Mouse (Mus musculus): Measurements from ENCODE around the gene Ppl.

Gene Ppl

DNA sequence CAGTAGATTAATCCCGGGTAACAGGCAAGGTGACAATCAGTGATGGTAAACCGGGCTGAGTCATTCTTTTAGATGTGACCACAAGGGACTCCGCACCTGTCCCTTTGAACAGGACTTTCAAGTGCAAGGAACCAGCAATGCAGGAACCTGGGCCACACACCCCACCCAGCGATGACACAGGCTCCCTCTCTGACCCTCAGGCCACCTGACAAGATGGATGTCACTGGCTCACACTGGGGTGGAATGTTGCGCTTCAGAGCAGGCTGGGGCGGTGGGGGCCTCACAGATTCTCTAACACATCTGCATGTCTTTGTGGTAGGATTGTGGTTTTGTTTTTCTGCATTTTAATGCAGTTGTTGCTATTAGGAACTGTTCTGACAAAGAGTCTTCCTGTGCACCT, 8.7 kb downstream of the Ppl start:
- DNase-seq (ENCODE audit: low spot score in 2 of 2): no peak

DNA sequence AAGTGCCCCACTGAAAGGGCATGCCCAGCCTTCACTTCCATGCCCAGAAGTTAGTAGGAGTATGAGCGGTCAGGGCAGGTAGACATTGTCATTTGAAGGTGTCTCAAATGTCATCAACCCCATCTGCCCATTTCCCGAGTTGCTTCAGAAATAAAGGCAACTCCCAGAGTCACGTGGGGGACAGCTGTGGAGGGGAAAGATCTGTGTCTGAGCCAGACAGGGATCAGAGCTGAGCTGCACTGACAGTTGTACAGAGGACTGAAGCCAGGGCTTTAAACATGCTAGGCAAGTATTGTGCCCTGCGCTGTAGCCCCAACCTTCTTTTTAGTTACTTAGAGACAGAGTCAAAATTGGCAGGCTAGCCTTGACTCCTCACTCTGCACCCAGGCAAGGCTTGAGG, 12.4 kb downstream of the Ppl start:
- no peak for DNase-seq (ENCODE audit: low spot score in 2 of 2)

DNA sequence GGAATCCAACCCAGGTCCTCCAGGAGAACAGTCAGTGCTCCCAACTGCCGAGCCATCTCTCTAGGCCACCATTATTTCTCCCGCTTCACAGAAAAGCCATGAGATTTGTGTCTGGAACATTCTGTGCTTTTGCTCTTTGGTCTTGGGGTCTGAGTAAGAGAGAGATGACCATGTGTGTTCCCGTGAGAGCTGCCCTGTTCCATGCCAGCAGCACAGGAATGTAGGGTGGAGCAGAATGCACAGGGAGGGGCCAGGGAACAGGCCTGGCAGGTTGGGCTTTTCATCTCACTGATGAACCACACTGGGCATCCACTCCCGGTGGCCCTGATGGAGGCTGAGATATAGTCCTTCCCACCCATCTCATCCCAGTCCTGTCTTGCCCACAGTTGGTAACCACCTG, 12.8 kb downstream of the Ppl start:
- DNase-seq (ENCODE audit: low spot score in 2 of 2): peak in 1 of 2 experiments; percentile 36

DNA sequence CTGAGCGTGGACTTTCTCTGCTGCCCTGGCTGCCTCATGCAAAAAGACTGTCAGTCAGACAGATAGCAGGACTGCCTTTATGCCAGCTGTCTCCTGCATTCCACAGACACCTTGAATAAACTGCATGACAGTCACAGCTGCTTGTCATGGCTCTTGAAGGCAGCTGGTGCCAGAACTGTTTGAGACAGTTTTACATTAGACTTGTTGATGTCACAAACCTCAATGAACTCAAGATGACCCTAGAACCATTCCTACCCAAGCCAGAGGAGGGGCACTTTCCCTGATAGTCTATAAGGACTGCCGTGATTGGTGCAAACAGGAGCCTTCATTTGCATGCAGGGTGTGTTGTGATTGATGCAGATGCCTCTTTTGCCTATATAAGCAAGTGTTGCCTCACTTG, 18.6 kb downstream of the Ppl start:
- no peak for DNase-seq (ENCODE audit: low spot score in 2 of 2)

DNA sequence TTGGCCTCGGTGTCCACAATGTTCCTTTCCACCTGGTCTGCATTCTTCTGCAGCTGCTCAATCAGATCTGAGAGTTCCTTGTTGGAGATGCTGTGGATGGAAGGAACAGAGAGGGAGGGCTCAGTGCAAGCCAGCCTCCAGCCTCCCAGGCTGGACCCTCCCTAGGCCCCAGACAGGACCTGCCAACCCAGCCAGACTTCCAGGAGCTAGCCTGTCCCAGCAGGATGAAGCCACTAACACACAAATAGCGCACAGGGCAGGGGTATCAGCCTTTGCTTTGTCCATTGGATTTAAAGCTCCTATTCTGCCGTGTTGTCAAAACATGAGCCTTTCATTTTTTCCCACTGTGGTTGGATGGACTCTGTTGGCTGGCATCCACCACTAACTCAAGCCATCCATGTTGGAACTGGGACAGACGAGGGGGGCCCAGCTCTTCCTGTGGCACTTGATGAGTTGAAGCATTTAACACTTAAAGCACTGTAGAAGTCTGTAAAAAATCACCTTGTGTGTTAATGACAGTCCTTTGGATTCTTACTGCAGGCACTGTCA, 19.1 kb downstream of the Ppl start:
- no peak for DNase-seq (ENCODE audit: low spot score in 2 of 2)

DNA sequence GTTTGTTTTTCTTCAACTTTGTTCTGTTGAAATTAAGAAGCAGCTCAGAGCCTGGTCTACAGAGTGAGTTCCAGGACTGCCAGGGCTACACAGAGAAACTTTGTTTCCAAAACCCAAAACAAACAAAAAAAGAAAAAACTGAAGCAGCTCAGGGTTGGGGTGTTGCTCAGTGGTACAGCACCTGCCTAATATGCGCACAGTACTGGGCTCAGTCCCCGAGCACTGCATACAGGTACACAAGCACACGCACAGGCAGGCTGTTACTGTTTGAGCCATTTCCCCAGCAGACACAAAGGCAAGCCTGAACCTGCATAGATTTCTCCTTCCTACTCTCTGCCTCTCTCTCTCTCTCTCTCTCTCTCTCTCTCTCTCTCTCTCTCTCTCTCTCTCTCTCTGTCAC, 21.2 kb downstream of the Ppl start:
- DNase-seq (ENCODE audit: low spot score in 2 of 2): no peak

DNA sequence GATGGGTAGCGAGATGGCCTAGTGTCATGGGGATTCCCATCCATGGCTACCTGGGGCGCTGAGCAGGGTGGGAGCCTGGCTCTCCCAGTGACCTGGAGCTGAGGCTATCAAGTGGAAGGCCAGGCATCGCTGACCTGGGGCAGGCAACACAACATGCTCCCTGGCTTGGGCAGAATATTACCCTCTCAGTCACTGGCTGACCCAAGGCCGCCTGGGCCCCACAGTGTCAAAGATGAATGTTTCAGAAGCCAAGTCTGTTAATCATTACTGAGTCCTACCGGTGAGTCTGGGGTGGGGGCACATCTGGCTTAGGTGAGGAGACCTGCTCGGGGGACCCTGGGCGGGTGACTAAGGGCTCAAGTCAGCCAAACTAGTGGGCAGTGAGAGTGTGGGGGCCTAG, 22.3 kb downstream of the Ppl start:
- DNase-seq (ENCODE audit: low spot score in 2 of 2): no peak

DNA sequence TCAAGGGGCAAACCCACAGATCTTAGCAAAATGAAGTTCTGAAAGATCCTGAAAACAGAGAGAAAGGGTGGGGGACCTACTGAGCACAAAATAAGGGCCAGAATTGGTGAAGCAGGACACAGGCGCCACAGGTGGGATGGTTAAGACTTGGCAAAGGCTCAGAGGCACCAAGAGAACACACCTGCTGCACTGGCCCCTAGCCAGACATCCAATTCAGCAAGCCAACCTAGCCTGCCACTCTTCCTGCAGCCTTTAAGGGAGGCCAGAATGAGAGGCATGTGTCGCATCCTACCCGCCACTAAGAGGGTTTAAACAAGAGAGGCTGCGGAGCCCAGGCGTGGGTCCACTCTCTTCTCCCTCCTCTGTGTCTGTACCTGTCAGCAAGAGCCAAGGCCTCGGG, 31.2 kb downstream of the Ppl start:
- no peak for DNase-seq (ENCODE audit: low spot score in 2 of 2)

DNA sequence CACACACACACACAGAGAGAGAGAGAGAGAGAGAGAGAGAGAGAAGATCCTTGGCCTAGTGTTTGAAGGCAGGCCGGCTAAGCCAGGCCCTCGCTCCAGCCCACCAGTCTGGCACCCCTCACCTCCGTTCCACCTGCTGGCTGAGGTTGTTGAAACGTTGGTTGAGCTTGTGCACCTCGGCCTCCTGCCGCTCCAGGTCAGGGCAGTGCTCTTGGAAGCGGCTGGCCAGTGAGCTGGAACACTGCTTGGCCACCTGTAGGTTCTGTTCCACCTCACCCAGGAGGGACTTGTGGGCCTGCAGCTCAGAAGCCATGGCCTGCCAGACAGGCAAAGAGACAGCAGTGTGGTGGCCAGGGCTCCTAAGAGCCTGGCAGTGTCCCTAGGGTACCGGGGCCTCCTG, 35.7 kb downstream of the Ppl start:
- no peak for DNase-seq (ENCODE audit: low spot score in 2 of 2)

DNA sequence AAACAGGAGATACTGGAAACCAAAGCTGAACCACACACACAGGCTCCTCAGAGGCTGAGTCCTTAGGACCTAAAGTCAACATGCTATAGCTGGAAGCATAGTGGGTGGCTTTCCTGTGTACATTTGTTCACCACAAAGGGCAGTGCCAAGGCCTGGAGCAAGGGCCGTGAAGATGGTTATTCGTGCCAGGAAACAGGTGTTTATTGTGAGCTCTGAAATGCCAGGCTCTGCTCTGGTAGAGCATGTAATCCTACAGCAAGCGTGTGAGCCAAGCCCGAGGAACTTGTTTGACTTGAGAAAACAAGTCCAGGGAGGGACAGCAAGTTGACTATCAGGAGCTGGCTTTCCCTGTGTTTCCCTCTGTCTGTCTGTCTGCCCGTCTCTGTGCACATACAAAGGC, 38.9 kb downstream of the Ppl start:
- DNase-seq (ENCODE audit: low spot score in 2 of 2): no peak

DNA sequence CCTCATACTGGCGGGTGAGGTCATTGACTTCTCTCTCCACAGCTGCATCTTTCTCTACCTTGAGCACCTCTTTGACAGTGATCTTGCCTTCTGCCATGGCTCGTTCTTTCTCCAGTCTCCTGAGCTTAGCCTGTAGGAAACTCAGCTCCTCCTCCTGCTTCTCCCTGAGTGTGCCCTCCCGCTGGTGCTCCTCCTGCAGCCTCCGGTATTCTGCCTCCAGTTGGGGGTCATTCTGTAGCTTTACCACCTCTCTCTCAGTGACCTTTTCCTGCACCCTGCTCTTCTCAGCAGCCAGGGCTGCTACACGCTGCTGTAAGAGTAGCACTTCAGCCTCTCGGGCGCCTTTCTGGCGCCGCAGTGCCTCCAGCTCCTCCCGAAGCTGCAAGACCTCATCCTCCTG, 43.2 kb downstream of the Ppl start:
- no peak for DNase-seq (ENCODE audit: low spot score in 2 of 2)

DNA sequence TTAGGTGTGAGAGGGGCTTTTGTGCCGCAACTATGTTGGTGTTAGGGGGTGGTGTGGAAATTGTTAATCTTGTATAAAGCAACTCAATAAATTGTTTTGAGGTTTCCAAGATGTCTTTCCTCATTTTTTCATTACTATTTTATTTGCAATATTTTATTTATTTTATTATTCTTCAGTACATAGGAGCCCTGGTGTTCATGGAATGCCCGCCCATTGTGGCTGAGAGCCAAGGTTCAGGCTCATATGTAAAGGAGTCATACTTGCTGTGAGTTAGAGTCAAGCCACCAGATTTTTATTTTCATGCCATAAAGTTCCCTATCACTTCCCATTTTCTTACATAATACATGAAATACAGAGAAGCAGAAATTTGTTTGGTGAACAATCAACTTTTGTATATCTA, 46.0 kb downstream of the Ppl start:
- DNase-seq (ENCODE audit: low spot score in 2 of 2): no peak

DNA sequence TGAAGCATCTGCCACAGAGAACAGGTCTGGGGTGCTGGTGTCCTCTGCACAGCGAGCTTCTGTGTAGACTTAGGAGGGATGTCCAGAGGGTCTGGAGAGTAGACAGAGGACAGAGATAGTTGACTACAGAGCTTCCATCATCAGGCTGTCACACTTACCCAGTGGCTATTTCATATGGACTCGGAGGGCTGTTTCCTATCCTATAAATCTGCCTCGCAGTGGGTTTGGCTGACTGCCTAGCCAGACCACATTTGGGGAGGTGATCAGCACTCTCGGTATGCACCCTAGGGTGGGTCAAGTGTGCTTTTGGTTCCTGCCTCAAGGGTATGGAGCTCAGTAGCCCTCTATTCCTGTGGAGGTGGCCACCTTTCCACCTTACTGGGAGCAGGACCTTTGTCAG, 47.0 kb downstream of the Ppl start:
- DNase-seq (ENCODE audit: low spot score in 2 of 2): no peak

DNA sequence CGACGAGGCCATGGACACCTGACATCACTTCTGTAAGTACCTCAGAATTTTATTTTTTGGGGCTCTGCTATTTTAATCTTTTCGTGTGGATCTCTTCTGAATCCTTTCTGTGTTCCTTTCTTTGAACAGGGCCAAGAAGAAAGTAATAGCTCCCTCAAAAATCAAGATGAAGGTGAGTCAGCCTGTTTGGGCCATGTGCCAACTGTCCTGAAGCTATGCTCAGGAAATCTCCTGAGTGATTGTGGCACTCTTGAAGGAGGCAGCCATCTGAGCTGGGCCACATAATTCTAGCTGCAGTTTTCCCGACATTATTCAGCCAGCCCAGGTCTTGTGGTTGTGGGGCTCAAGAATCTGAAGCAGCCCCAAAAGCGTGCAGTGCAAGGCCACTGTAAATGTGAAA, 57.9 kb downstream of the Ppl start:
- DNase-seq (ENCODE audit: low spot score in 2 of 2): no peak

DNA sequence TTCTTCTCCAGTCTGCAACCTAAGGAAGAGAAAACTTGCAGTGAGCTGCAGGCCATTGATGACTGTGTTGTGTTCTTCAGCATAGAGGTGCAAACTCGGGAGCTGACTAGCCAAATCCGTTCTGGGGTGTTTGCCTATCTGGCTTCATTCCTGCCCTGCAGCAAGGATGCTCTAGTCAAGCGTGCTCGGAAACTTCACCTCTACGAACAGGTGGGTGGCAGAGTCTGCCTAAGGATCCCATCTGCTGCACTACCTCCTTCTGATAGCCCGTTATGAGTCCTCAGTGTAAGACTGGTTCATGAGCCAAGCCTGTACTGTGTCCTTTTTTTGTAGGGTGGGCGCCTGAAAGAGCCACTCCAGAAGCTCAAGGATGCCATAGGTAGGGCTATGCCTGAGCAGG, 60.2 kb downstream of the Ppl start:
- no peak for DNase-seq (ENCODE audit: low spot score in 2 of 2)

DNA sequence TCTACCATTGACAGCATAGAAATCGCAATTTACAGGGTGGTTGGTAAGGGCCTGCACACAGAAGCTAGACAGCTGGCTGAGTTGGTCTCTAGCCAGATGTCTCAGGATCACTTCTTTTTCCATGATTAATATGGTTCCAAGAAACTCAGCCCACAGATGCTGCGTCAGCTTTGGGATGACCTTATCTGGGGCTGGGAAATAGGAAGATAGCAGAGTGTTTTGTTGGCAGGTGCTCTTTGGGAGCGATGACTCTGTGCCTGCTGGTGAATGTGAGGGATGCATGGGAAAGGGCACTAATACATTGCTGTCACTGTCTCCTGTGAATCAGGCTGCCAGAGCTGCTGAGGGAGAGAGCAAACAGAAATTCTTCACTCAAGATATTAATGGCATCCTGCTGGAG, 61.9 kb downstream of the Ppl start:
- DNase-seq (ENCODE audit: low spot score in 2 of 2): no peak

DNA sequence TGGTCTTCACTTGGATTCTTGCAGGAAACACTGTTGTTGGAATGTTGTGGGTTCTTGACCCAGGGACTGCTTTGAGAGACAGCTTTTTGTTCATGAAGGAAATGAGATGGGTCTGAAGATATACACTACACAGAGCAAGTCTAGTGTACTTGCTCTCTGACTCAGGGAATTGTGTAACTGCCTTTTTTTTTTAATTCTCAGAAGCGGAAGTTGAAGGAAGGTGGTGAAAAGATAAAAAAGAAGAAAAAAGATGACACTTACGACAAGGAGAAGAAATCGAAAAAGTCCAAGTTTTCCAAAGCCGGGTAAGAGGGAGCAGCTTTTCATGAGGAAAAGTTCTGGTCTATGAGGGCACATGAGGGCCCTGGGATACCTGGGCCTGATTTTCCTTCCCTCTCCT, 68.7 kb downstream of the Ppl start:
- DNase-seq (ENCODE audit: low spot score in 2 of 2): no peak

DNA sequence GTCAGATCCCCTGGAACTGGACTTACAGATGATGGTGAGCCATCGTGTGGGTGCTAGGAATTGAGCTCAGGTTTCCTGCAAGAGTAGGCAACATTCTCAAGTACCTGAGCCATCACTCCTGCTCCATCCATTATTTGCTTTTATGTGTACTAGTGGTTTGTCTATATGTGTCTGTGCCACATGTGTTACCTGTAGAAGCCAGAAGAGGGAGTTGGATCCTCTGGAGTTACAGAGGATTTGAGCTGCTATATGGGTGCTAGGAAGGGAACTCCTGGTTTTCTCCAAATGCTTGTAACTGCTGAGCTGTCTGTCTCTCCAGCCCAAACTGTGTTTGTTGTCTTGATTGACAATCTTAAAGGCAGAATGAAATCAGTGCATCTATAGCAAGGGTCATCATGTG, 74.1 kb downstream of the Ppl start:
- no peak for DNase-seq (ENCODE audit: low spot score in 2 of 2)

DNA sequence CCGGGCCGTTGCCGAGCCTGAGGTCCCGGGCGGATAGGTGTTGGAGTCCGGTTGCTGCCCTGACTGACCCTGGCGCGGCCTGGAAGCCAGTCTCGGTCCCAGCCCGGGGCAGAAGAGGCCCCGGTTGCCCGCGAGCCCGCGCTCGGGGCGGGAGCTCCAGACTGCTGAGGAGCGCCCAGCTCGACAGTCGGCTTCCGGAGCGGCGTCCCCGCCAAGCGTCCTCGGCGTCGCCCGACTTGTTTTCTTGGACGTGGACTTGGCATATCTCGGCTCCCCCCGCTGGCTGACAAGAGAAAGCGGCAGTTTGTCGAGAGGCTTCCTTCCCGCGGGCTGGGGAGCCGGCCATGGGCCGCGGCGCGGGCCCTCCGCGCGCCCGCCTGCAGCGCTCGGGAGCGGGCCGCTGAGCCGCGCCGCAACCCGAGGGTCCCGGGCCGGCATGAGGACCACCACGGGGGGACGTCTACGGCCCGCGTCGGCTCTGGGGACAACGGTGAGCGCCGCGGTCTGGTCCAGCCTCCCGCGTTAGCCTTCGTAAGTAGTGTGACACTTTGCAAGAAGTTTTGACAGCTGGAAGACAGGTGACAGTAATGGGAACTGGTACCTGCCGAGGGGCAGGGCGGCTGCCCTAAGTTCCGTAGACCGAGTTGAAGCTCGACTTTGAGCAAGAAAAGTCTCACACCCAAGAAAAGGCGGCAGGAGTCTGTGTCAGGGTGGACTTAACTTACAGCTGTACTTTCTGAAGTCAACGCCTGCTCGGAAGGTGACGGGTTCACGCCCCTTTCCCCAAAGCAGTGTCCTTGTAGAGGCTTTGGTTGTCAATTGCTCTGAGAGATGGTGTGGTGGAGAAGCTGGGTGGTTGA, 81.7 kb downstream of the Ppl start:
- DNase-seq (ENCODE audit: low spot score in 2 of 2): peak; percentile 69 to 79

DNA sequence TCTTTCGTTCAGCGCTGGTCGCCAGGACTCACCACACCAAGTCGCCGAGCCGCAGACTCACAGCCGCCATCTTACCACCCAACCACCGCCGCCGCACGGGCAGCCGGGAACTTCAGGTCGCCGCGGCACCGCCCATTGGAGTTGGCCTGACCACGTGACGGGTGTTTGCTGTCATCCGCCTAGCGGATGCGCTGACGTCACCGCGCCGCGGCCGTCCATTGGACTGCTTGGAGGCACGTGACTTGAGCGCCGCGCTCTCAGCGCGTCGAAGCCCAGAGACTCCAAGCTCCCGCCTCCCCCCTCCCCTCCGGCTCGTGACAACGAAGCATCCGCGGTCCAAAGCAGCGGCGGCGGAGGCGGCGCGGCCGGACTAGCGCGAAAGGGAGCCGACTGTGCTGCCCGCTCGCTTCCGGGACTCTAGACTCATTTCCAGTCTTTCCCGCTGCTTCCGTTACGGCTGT, 82.4 kb downstream of the Ppl start, which contains the start of the genes Glyr1 and Ubn1:
Gene Glyr1, minus strand, starts transcription at position 90 of the 461 bp plus-strand sequence.
Gene Ubn1, plus strand, starts transcription at position 284 of the 461 bp plus-strand sequence.
- peak; percentile 95 to 99 for DNase-seq (ENCODE audit: low spot score in 2 of 2)

DNA sequence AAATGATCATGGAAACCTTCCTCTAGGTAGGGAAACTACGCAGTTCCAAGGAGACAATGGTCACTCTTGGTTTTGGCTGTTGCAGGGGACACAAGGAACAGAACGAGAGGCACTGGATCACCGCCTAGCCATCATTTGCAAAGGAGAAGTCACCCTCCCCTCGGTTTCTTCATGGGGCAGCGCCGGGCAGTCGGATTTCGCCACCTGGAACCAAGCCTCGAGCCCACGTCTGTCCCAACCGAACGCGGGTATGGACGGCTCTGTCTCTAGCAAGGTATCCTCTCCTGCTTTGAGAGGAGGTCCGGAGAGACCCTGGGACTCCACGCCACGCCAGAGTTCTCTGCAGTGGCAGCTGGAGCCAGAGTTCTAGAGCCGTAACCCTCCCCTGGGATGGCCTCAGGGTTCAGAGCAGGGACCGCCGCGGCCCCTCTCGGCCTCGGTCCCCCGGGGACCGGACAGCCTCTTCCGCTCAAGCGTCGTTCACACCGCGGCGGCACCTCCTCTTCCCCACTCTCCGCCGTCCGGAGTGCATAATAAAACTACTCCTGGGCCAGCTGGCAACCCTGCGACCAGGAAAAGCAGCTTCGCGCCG, 82.9 kb downstream of the Ppl start:
- DNase-seq (ENCODE audit: low spot score in 2 of 2): no peak

DNA sequence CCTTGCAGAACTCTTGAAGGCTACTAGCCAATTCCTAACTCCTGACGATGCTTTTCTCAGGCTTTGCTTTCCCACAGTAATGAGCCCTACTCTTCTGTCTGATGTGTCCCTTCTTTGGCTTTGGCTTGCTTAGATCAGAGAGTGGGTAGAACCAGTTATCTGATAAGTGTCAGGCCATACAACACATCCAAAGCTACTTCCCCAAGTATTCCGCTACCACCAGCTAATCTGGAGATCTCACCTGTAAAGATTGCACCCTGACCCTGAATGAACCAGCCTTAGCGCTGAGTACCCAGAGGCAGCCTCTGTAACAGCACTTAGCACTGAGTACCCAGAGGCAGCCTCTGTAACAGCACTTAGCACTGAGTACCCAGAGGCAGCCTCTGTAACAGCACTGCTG, 86.9 kb downstream of the Ppl start:
- DNase-seq (ENCODE audit: low spot score in 2 of 2): no peak

DNA sequence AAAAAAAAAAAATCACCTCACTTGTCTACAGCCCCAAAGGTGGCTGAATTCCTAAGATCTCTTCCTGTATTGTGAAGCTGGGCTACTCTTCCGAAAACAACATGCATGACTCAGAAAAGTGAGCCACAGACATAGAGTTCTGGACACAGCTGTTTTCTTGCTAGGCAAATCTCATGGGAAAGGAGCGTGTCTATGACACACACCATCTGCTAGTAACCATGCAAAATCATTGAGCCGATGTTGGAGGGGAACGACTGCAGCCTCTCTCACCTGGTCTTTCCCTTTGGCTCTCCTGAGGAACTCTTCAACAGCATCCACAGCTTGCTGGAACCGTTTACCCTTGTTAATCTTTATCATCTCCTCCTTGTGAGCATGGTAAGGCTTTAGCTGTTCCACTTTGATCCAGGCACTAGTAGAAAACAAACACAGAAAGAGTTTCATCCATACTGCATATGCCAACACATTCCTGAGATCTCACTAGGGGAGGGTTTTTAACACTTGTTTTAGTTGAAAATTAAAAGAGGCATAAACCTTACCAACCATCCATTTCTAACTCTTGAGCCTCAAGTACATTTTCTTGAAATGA, 95.5 kb downstream of the Ppl start:
- DNase-seq (ENCODE audit: low spot score in 2 of 2): no peak

All from urinary bladder, postnatal 36 days (tissue).